Mouse (Mus musculus) kidney, embryonic 16.5 days (tissue): ENCODE measurements around the gene Bbs2. TPM values are rescaled to one million over a fixed set of nuclear protein-coding genes. Genes with fewer than 3 reads are reported as not detected.
A peak's percentile ranks its signal among the peaks of the same experiment; 100 is the strongest.
"Not testable (repeated sequence)": the region's sequence is repeated elsewhere in the genome, so short reads cannot be mapped to it uniquely, and the experiment has no call there.

Experiments used
- ATAC-seq: fragments of 200-750 bp; cut with Nextera tagmentation; 2 replicates; pipeline ENCODE4 v1.8.0; 2017; ENCODE audit warnings: moderate TSS enrichment; ENCODE audit not compliant: low FRiP score, low TSS enrichment
- H3K27ac ChIP-seq: fragments of 300-500 bp; sonication (generic); 2 replicates; pipeline ENCODE4 v1.5.1; 2014; ENCODE audit warnings: low read length
- H3K27me3 ChIP-seq: fragments of 300-500 bp; sonication (generic); 2 replicates; pipeline ENCODE4 v1.6.1; 2014; ENCODE audit warnings: low read length, control low read depth, mixed read lengths; ENCODE audit not compliant: insufficient read depth
- H3K36me3 ChIP-seq: fragments of 300-500 bp; sonication (generic); 2 replicates; pipeline ENCODE4 v1.6.1; 2014; ENCODE audit warnings: low read length, control low read depth, mixed read lengths; ENCODE audit not compliant: insufficient read depth
- H3K4me1 ChIP-seq: fragments of 300-500 bp; sonication (generic); 2 replicates; pipeline ENCODE4 v1.6.1; 2014; ENCODE audit warnings: low read length, control low read depth, mixed read lengths; ENCODE audit not compliant: insufficient read depth
- H3K4me2 ChIP-seq: fragments of 300-500 bp; sonication (generic); replicated peaks from 2 replicates; pipeline ENCODE4 v1.6.1; 2014; ENCODE audit warnings: low read depth, low read length
- H3K4me3 ChIP-seq: fragments of 300-500 bp; sonication (generic); 2 replicates; pipeline ENCODE4 v1.5.1; 2014; ENCODE audit warnings: mild to moderate bottlenecking, low read length
- H3K9ac ChIP-seq: fragments of 300-500 bp; sonication (generic); replicated peaks from 2 replicates; pipeline ENCODE4 v1.6.1; 2014; ENCODE audit warnings: low read length
- H3K9me3 ChIP-seq: fragments of 300-500 bp; sonication (generic); 2 replicates; pipeline ENCODE4 v1.6.1; 2016; ENCODE audit warnings: low read length, control low read depth
- WGBS: fragments of 180-500 bp; shearing (Covaris S2); extraction: QIAGEN DNeasy Blood & Tissue Kit; methylation state at CpG from one replicate; pipeline ENCODE4 v1.1.7; 2014; 5-methylcytosine and 5-hydroxymethylcytosine counted together
- polyA plus RNA-seq: library from polyadenylated mRNA; unstranded; fragments of >200 nt; fragmentation: Nextera tagmentation; extraction: Ambion mirVana; gene quantifications from 2 replicates; pipeline ENCODE4 v1.2.1, GENCODE M21; 2015

Bbs2 gene
- 13.5 and 15.6 TPM in 2 replicates for polyA plus RNA-seq

GRCm38 (mm10) chr8:94098081-94098974 is at the start of gene Bbs2:
Gene Bbs2, minus strand, starts transcription at chr8:94098928.
- H3K36me3 ChIP-seq = no peaks in the 10 kb centered on the region
- peak within 1 kb of the TSS; percentile 75 for H3K4me3 ChIP-seq
- peaks cover 6% of the 10 kb centered on the region; the same call in 1 of the 2 replicates for H3K4me1 ChIP-seq
- WGBS = under 1% methylated on average over 61 of the region's 61 CpGs
- peak within 1 kb of the TSS; percentile 98 for H3K27ac ChIP-seq
- ATAC-seq = peak; percentile 100
- H3K9ac ChIP-seq = peak within 1 kb of the TSS; percentile 86
- H3K4me2 ChIP-seq = peak within 1 kb of the TSS; percentile 74
- no peaks in the 10 kb centered on the region for H3K27me3 ChIP-seq
- no peaks in the 10 kb centered on the region for H3K9me3 ChIP-seq

GRCm38 (mm10) chr8:94148236-94148635 is 49.5 kb upstream of the Bbs2 start:
- no peak overlapping the region for H3K9ac ChIP-seq
- H3K4me1 ChIP-seq = peaks cover 12% of the 10 kb centered on the region
- ATAC-seq = no peak
- no peak overlapping the region for H3K27ac ChIP-seq
- peaks cover 10% of the 10 kb centered on the region; the same call in 1 of the 2 replicates for H3K27me3 ChIP-seq
- H3K4me3 ChIP-seq = no peak overlapping the region
- H3K36me3 ChIP-seq = no peaks in the 10 kb centered on the region
- 56% methylated on average over 5 of the region's 5 CpGs for WGBS
- H3K4me2 ChIP-seq = no peak overlapping the region
- no peaks in the 10 kb centered on the region for H3K9me3 ChIP-seq

- Histone ChIP-seq H3K4me3 (no peak overlapping the region), H3K36me3 (no peaks in the 10 kb centered on the region), H3K27me3 (no peaks in the 10 kb centered on the region), H3K9me3 (no peaks in the 10 kb centered on the region), H3K27ac (no peak overlapping the region), H3K4me1 (no peaks in the 10 kb centered on the region), H3K9ac (no peak overlapping the region), H3K4me2 (no peak overlapping the region)
- WGBS = 90% methylated on average over 4 of the region's 4 CpGs
- ATAC-seq = no peak
Measured at GRCm38 (mm10) chr8:94140266-94140795, 41.6 kb upstream of the Bbs2 start.

- Histone ChIP-seq H3K4me2 (no peak within 1 kb of the TSS), H3K9ac (no peak within 1 kb of the TSS), H3K9me3 (no peaks in the 10 kb centered on the region), H3K36me3 (no peaks in the 10 kb centered on the region), H3K4me1 (0 out of 2 replicates have a peak, but pooled peaks cover 4% of the 10 kb centered on the region), H3K4me3 (no peak within 1 kb of the TSS), H3K27me3 (no peaks in the 10 kb centered on the region), H3K27ac (no peak within 1 kb of the TSS)
- 45% methylated on average over 6 of the region's 6 CpGs for WGBS
- ATAC-seq = no peak
Measured at GRCm38 (mm10) chr8:94136933-94137332, 38.2 kb upstream of the Bbs2 start, which contains the start of gene Mt4. Gene Mt4, plus strand, starts transcription at chr8:94137197.

- ATAC-seq = no peak
- H3K27me3 ChIP-seq = no peaks in the 10 kb centered on the region
- H3K9me3 ChIP-seq = no peaks in the 10 kb centered on the region
- H3K36me3 ChIP-seq = no peaks in the 10 kb centered on the region
- no peak overlapping the region for H3K9ac ChIP-seq
- no peak overlapping the region for H3K27ac ChIP-seq
- H3K4me1 ChIP-seq = 0 out of 2 replicates have a peak, but pooled peaks cover 4% of the 10 kb centered on the region
- no peak overlapping the region for H3K4me3 ChIP-seq
- no peak overlapping the region for H3K4me2 ChIP-seq
- WGBS = 58% methylated on average over 7 of the region's 7 CpGs
Measured at GRCm38 (mm10) chr8:94136192-94136591, 37.5 kb upstream of the Bbs2 start.

- H3K4me1 ChIP-seq = 0 out of 2 replicates have a peak, but pooled peaks cover 4% of the 10 kb centered on the region
- H3K27ac ChIP-seq = no peak overlapping the region
- no peaks in the 10 kb centered on the region for H3K36me3 ChIP-seq
- no peaks in the 10 kb centered on the region for H3K27me3 ChIP-seq
- ATAC-seq = no peak
- no peak overlapping the region for H3K4me2 ChIP-seq
- no peak overlapping the region for H3K9ac ChIP-seq
- 91% methylated on average over 6 of the region's 6 CpGs for WGBS
- no peak overlapping the region for H3K4me3 ChIP-seq
- H3K9me3 ChIP-seq = no peaks in the 10 kb centered on the region
Measured at GRCm38 (mm10) chr8:94135556-94135955, 36.8 kb upstream of the Bbs2 start.

GRCm38 (mm10) chr8:94134601-94135000 is 35.9 kb upstream of the Bbs2 start:
- H3K9me3 ChIP-seq, H3K27me3 ChIP-seq, H3K27ac ChIP-seq, H3K4me2 ChIP-seq, H3K4me3 ChIP-seq, H3K36me3 ChIP-seq, H3K4me1 ChIP-seq, ATAC-seq, H3K9ac ChIP-seq: not testable (repeated sequence)
- WGBS = 40% methylated on average over 3 of the region's 3 CpGs

GRCm38 (mm10) chr8:94132096-94132495 is 33.4 kb upstream of the Bbs2 start:
- 65% methylated on average over 5 of the region's 5 CpGs for WGBS
- Histone ChIP-seq H3K9me3 (no peaks in the 10 kb centered on the region), H3K27ac (no peak overlapping the region), H3K4me2 (no peak overlapping the region), H3K4me3 (no peak overlapping the region), H3K36me3 (no peaks in the 10 kb centered on the region), H3K27me3 (no peaks in the 10 kb centered on the region), H3K4me1 (0 out of 2 replicates have a peak, but pooled peaks cover 4% of the 10 kb centered on the region), H3K9ac (no peak overlapping the region)
- no peak for ATAC-seq

- WGBS = 76% methylated on average over 4 of the region's 4 CpGs
- H3K9ac ChIP-seq = no peak overlapping the region
- H3K4me2 ChIP-seq = no peak overlapping the region
- H3K27ac ChIP-seq = no peak overlapping the region
- ATAC-seq = no peak
- no peaks in the 10 kb centered on the region for H3K27me3 ChIP-seq
- H3K9me3 ChIP-seq = no peaks in the 10 kb centered on the region
- H3K4me3 ChIP-seq = no peak overlapping the region
- H3K4me1 ChIP-seq = 0 out of 2 replicates have a peak, but pooled peaks cover 4% of the 10 kb centered on the region
- no peaks in the 10 kb centered on the region for H3K36me3 ChIP-seq
Measured at GRCm38 (mm10) chr8:94130126-94130525, 31.4 kb upstream of the Bbs2 start.
